Mouse (Mus musculus) brain, adult 10 weeks (tissue): ENCODE results near the gene T. TPM values are rescaled to one million over a fixed set of nuclear protein-coding genes. Genes with fewer than 3 reads are reported as not detected.

Experiments used
- polyA plus RNA-seq: library from polyadenylated mRNA; stranded (reverse); fragments of 350-450 nt; fragmentation: Illumina TruSeq; extraction: RNeasy Lipid Tissue Mini Kit (QIAGEN cat#74804); gene quantifications from one replicate; pipeline ENCODE4 v1.2.3, GENCODE M21; 2015; ENCODE audit warnings: low read depth, low replicate concordance

Gene T
- not detected for polyA plus RNA-seq

DNA sequence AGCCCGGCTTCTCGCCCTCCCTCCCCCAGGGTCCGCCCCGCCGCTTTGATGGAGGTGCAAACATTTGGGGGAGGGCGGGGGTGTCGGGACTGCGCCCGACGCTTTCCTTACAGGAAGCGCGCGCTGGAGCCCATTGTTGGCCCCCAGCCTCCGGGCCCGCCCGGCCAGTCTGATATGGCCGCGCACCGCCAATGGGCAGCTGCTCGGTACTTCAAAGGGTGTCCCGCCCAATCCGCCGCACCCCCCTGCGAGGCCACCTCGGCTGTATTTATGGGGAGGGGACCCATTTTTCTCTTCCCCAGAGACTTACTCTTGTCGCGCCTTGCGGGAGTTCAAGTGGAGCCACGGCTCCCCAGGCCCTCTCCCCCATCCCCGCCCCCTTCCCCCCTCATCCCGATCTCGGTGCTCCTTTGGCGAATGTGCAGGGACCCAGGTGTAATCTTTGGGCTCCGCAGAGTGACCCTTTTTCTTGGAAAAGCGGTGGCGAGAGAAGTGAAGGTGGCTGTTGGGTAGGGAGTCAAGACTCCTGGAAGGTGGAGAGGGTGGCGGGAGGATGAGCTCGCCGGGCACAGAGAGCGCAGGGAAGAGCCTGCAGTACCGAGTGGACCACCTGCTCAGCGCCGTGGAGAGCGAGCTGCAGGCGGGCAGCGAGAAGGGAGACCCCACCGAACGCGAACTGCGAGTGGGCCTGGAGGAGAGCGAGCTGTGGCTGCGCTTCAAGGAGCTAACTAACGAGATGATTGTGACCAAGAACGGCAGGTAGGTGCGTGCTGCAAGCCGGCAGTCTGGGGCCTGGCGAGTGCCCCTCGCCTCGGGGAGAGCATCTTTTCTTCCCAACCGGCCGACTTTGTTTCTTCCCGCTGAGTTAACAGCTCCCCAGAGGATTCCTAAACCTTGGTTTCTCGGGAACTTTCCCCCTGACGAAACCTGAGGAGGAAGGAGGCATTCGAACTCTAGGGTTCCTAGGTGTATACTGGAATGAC lies at the start of gene T:
Gene T, plus strand, starts transcription at position 446 of the 983 bp plus-strand sequence.

Other genes with a start within 250 kb of the T start
- 0.68 TPM for gene Ccr6, start 198.4 kb upstream of the T start, polyA plus RNA-seq
- 460 TPM for gene Mpc1, start 151.5 kb upstream of the T start, polyA plus RNA-seq
- 92.6 TPM for gene Sft2d1, start 123.3 kb upstream of the T start, polyA plus RNA-seq
- gene Prr18, start 97.0 kb upstream of the T start, polyA plus RNA-seq, result 40.1 TPM
- 1.1 TPM for gene T2, start 78.4 kb upstream of the T start, polyA plus RNA-seq
- 90.9 TPM for gene Pde10a, start 90.9 kb downstream of the T start, polyA plus RNA-seq
- not detected for gene Gm17087, start 132.5 kb downstream of the T start, polyA plus RNA-seq